Mouse (Mus musculus) liver, embryonic 15.5 days (tissue): Measurements from ENCODE around the gene Bri3bp. TPM values are rescaled to one million over a fixed set of nuclear protein-coding genes. Genes with fewer than 3 reads are reported as not detected.
"Not testable (repeated sequence)": the region's sequence is repeated elsewhere in the genome, so short reads cannot be mapped to it uniquely, and the experiment has no call there.

Source experiments
- ATAC-seq: fragments of 200-750 bp; cut with Nextera tagmentation; 2 replicates; pipeline ENCODE4 v1.8.0; 2017; ENCODE audit warnings: moderate number of reproducible peaks, mild to moderate bottlenecking, moderate library complexity; ENCODE audit not compliant: insufficient read depth
- H3K27ac ChIP-seq: fragments of 300-500 bp; sonication (generic); replicated peaks from 2 replicates; pipeline ENCODE4 v1.5.1; 2015; ENCODE audit warnings: mild to moderate bottlenecking, inconsistent platforms
- H3K27me3 ChIP-seq: fragments of 300-500 bp; sonication (generic); 2 replicates; pipeline ENCODE4 v1.6.1; 2015; ENCODE audit warnings: mild to moderate bottlenecking, inconsistent platforms
- H3K36me3 ChIP-seq: fragments of 300-500 bp; sonication (generic); replicated peaks from 2 replicates; pipeline ENCODE4 v1.6.1; 2015; ENCODE audit warnings: moderate library complexity, mild to moderate bottlenecking, inconsistent platforms
- H3K4me1 ChIP-seq: fragments of 300-500 bp; sonication (generic); replicated peaks from 2 replicates; pipeline ENCODE4 v1.6.1; 2015; ENCODE audit warnings: inconsistent platforms
- H3K4me2 ChIP-seq: fragments of 300-500 bp; sonication (generic); 2 replicates; pipeline ENCODE4 v1.6.1; 2015; ENCODE audit warnings: moderate library complexity, mild to moderate bottlenecking, inconsistent platforms
- H3K4me3 ChIP-seq: fragments of 300-500 bp; sonication (generic); replicated peaks from 2 replicates; pipeline ENCODE4 v1.5.1; 2015; ENCODE audit warnings: mild to moderate bottlenecking, inconsistent platforms
- H3K9ac ChIP-seq: fragments of 300-500 bp; sonication (generic); 2 replicates; pipeline ENCODE4 v1.6.1; 2015; ENCODE audit warnings: moderate library complexity, mild to moderate bottlenecking, inconsistent platforms
- H3K9me3 ChIP-seq: fragments of 300-500 bp; sonication (generic); replicated peaks from 2 replicates; pipeline ENCODE4 v1.6.1; 2016; ENCODE audit warnings: inconsistent platforms
- WGBS: fragments of 180-500 bp; shearing (Covaris S2); methylation state at CpG from one replicate; pipeline ENCODE4 v1.1.7; 2015; ENCODE audit warnings: mixed read lengths; ENCODE audit not compliant: insufficient replicate concordance; 5-methylcytosine and 5-hydroxymethylcytosine counted together
- polyA plus RNA-seq: library from polyadenylated mRNA; unstranded; fragments of >200 nt; fragmentation: Nextera tagmentation; extraction: Ambion mirVana; gene quantifications from 2 replicates; pipeline ENCODE4 v1.2.1, GENCODE M21; 2015

Bri3bp gene
- polyA plus RNA-seq = 23.5 and 25.8 TPM in 2 replicates

- peak within 1 kb of the TSS; percentile 88 for H3K9ac ChIP-seq
- H3K4me3 ChIP-seq = peak within 1 kb of the TSS; percentile 91
- ATAC-seq = peak; percentile 88
- peak within 1 kb of the TSS; percentile 100 for H3K4me2 ChIP-seq
- peak within 1 kb of the TSS; percentile 78 for H3K27ac ChIP-seq
- WGBS = under 1% methylated on average over 96 of the region's 97 CpGs
- no peaks in the 10 kb centered on the region for H3K27me3 ChIP-seq
- no peaks in the 10 kb centered on the region for H3K9me3 ChIP-seq
- 0 out of 2 replicates have a peak, but pooled peaks cover 7% of the 10 kb centered on the region for H3K36me3 ChIP-seq
- peaks cover 60% of the 10 kb centered on the region for H3K4me1 ChIP-seq
Observed at GRCm38 (mm10) chr5:125441234-125442114, at the start of gene Bri3bp. Bri3bp (plus strand) TSS chr5:125441568.

- H3K4me1 ChIP-seq = peaks cover 55% of the 10 kb centered on the region
- no peak overlapping the region for H3K9ac ChIP-seq
Observed at GRCm38 (mm10) chr5:125391609-125392008, 49.8 kb upstream of the Bri3bp start.

GRCm38 (mm10) chr5:125392176-125392575 is 49.2 kb upstream of the Bri3bp start:
- Histone ChIP-seq H3K27ac (peak overlapping the region; percentile 97), H3K4me2 (0 out of 2 replicates have a peak overlapping the region, but pooled peaks have one; percentile 75), H3K27me3 (peaks cover 11% of the 10 kb centered on the region), H3K4me1 (peaks cover 55% of the 10 kb centered on the region)
- not testable (repeated sequence) for H3K36me3 ChIP-seq, ATAC-seq, H3K9me3 ChIP-seq, H3K4me3 ChIP-seq, H3K9ac ChIP-seq
- 80% methylated on average over 4 of the region's 4 CpGs for WGBS

More at GRCm38 (mm10) chr5:125391609-125392008, 49.8 kb upstream of the Bri3bp start:
- Histone ChIP-seq H3K36me3 (peaks cover 11% of the 10 kb centered on the region), H3K9me3 (no peaks in the 10 kb centered on the region), H3K27me3 (peaks cover 5% of the 10 kb centered on the region; the same call in 1 of the 2 replicates), H3K4me3 (no peak overlapping the region), H3K27ac (peak overlapping the region; percentile 97), H3K4me2 (no peak overlapping the region)
- WGBS = 60% methylated on average over 5 of the region's 5 CpGs
- ATAC-seq = no peak

- Histone ChIP-seq H3K4me1 (peaks cover 55% of the 10 kb centered on the region), H3K36me3 (peaks cover 8% of the 10 kb centered on the region), H3K9ac (peak overlapping the region; percentile 39), H3K4me2 (peak overlapping the region; percentile 75), H3K27ac (peak overlapping the region; percentile 97), H3K27me3 (peaks cover 11% of the 10 kb centered on the region), H3K4me3 (peak overlapping the region; percentile 63), H3K9me3 (no peaks in the 10 kb centered on the region)
- peak; percentile 3 for ATAC-seq
- 34% methylated on average over 1 of the region's 1 CpGs for WGBS
Observed at GRCm38 (mm10) chr5:125392618-125392976, 48.8 kb upstream of the Bri3bp start.

- peaks cover 11% of the 10 kb centered on the region for H3K27me3 ChIP-seq
- peak overlapping the region; percentile 63 for H3K4me3 ChIP-seq
- H3K9me3 ChIP-seq = no peaks in the 10 kb centered on the region
- peak overlapping the region; percentile 75 for H3K4me2 ChIP-seq
- H3K9ac ChIP-seq = peak overlapping the region; percentile 62
- peak overlapping the region; percentile 97 for H3K27ac ChIP-seq
- 0% methylated on average over 20 of the region's 20 CpGs for WGBS
- peaks cover 53% of the 10 kb centered on the region for H3K4me1 ChIP-seq
- H3K36me3 ChIP-seq = peaks cover 6% of the 10 kb centered on the region
- peak; percentile 86 for ATAC-seq
Observed at GRCm38 (mm10) chr5:125392977-125393621, 48.3 kb upstream of the Bri3bp start.

- no peaks in the 10 kb centered on the region for H3K36me3 ChIP-seq
- H3K4me1 ChIP-seq = peaks cover 47% of the 10 kb centered on the region
- H3K4me2 ChIP-seq = peak overlapping the region; percentile 75
- peak overlapping the region; percentile 97 for H3K27ac ChIP-seq
- peak overlapping the region; percentile 62 for H3K9ac ChIP-seq
- peaks cover 15% of the 10 kb centered on the region for H3K27me3 ChIP-seq
- H3K4me3 ChIP-seq = peak overlapping the region; percentile 63
- WGBS = 12% methylated on average over 25 of the region's 25 CpGs
- no peak for ATAC-seq
- no peaks in the 10 kb centered on the region for H3K9me3 ChIP-seq
Observed at GRCm38 (mm10) chr5:125393622-125394603, 47.5 kb upstream of the Bri3bp start.

- H3K4me3 ChIP-seq = no peak overlapping the region
- peaks cover 47% of the 10 kb centered on the region for H3K4me1 ChIP-seq
Observed at GRCm38 (mm10) chr5:125395008-125395407, 46.4 kb upstream of the Bri3bp start.

GRCm38 (mm10) chr5:125400903-125401302 is 40.5 kb upstream of the Bri3bp start:
- 39% methylated on average over 7 of the region's 7 CpGs for WGBS
- H3K27me3 ChIP-seq = peaks cover 48% of the 10 kb centered on the region
- H3K27ac ChIP-seq = no peak overlapping the region
- no peaks in the 10 kb centered on the region for H3K9me3 ChIP-seq
- no peak overlapping the region for H3K9ac ChIP-seq
- ATAC-seq = no peak
- no peak overlapping the region for H3K4me2 ChIP-seq
- no peak overlapping the region for H3K4me3 ChIP-seq
- H3K4me1 ChIP-seq = peaks cover 24% of the 10 kb centered on the region
- H3K36me3 ChIP-seq = no peaks in the 10 kb centered on the region

More at GRCm38 (mm10) chr5:125395008-125395407, 46.4 kb upstream of the Bri3bp start:
- Histone ChIP-seq H3K9me3 (no peaks in the 10 kb centered on the region), H3K4me2 (no peak overlapping the region), H3K27ac (peak overlapping the region; percentile 97; the same call in 1 of the 2 replicates), H3K27me3 (peaks cover 25% of the 10 kb centered on the region), H3K36me3 (no peaks in the 10 kb centered on the region), H3K9ac (no peak overlapping the region)
- WGBS = 54% methylated on average over 3 of the region's 3 CpGs
- ATAC-seq = no peak

GRCm38 (mm10) chr5:125402476-125402875 is 38.9 kb upstream of the Bri3bp start:
- H3K27me3 ChIP-seq = peaks cover 37% of the 10 kb centered on the region
- H3K27ac ChIP-seq = no peak overlapping the region; the same call in 1 of the 2 replicates
- H3K4me1 ChIP-seq = peaks cover 39% of the 10 kb centered on the region
- H3K9ac ChIP-seq = no peak overlapping the region
- 53% methylated on average over 10 of the region's 10 CpGs for WGBS
- no peaks in the 10 kb centered on the region for H3K36me3 ChIP-seq
- no peaks in the 10 kb centered on the region for H3K9me3 ChIP-seq
- H3K4me2 ChIP-seq = peak overlapping the region; percentile 96
- no peak for ATAC-seq
- peak overlapping the region; percentile 22; the same call in 1 of the 2 replicates for H3K4me3 ChIP-seq

- H3K4me3 ChIP-seq = peak overlapping the region; percentile 22; the same call in 1 of the 2 replicates
- ATAC-seq = no peak
- H3K9me3 ChIP-seq = no peaks in the 10 kb centered on the region
- H3K9ac ChIP-seq = no peak overlapping the region
- WGBS = 43% methylated on average over 6 of the region's 6 CpGs
- peak overlapping the region; percentile 96 for H3K4me2 ChIP-seq
- peaks cover 37% of the 10 kb centered on the region for H3K27me3 ChIP-seq
- no peaks in the 10 kb centered on the region for H3K36me3 ChIP-seq
- H3K27ac ChIP-seq = no peak overlapping the region; the same call in 1 of the 2 replicates
- peaks cover 44% of the 10 kb centered on the region for H3K4me1 ChIP-seq
Observed at GRCm38 (mm10) chr5:125402991-125403390, 38.4 kb upstream of the Bri3bp start.
